Mouse (Mus musculus) layer of hippocampus, postnatal 36 days (tissue): ENCODE measurements at regions not wholly inside any gene's neighbourhood (a gene's known extent, or its start where the extent isn't known, plus 50 kb on each side); places are given as distances from the start of the nearest gene placed in this dataset.

Experiments used
- DNase-seq, 2 experiments: peaks; one replicate each; pipeline ENCODE4 v3.0.0; 2022

GRCm38 (mm10) chr7:71648314-71648713, 297.0 kb upstream of the Gm10295 start:
- no peak for DNase-seq

- no peak for DNase-seq
These were observed 295.7 kb upstream of the Gm10295 start for GRCm38 (mm10) chr7:71646944-71647343.

- no peak for DNase-seq
These were observed 271.8 kb upstream of the Gm10295 start for GRCm38 (mm10) chr7:71623048-71623447.

- no peak for DNase-seq
These were observed 251.9 kb upstream of the Gm10295 start for GRCm38 (mm10) chr7:71603159-71603558.

GRCm38 (mm10) chr7:71596780-71597179, 245.5 kb upstream of the Gm10295 start:
- no peak for DNase-seq

- DNase-seq = no peak
These were observed 236.3 kb upstream of the Gm10295 start for GRCm38 (mm10) chr7:71587626-71588025.

GRCm38 (mm10) chr7:71583443-71584055, 232.3 kb upstream of the Gm10295 start:
- DNase-seq = no peak

- no peak for DNase-seq
These were observed 230.5 kb upstream of the Gm10295 start for GRCm38 (mm10) chr7:71581746-71582145.

GRCm38 (mm10) chr7:71560296-71560936, 209.1 kb upstream of the Gm10295 start:
- DNase-seq = no peak

GRCm38 (mm10) chr7:71556473-71556872, 205.2 kb upstream of the Gm10295 start:
- no peak for DNase-seq

- no peak for DNase-seq
These were observed 204.2 kb upstream of the Gm10295 start for GRCm38 (mm10) chr7:71555476-71555875.

GRCm38 (mm10) chr7:71546606-71547213, 195.4 kb upstream of the Gm10295 start:
- DNase-seq = no peak

- DNase-seq = no peak
These were observed 190.2 kb upstream of the Gm10295 start for GRCm38 (mm10) chr7:71541467-71541866.

- DNase-seq = no peak
These were observed 181.8 kb upstream of the Gm10295 start for GRCm38 (mm10) chr7:71533109-71533508.

- no peak for DNase-seq
These were observed 180.2 kb upstream of the Gm10295 start for GRCm38 (mm10) chr7:71531496-71531895.

GRCm38 (mm10) chr7:71530922-71531321, 179.6 kb upstream of the Gm10295 start:
- no peak for DNase-seq

GRCm38 (mm10) chr7:71526152-71526551, 174.9 kb upstream of the Gm10295 start:
- DNase-seq = no peak

GRCm38 (mm10) chr7:71524577-71525126, 173.4 kb upstream of the Gm10295 start:
- DNase-seq = no peak

- no peak for DNase-seq
These were observed 172.8 kb upstream of the Gm10295 start for GRCm38 (mm10) chr7:71524119-71524518.

- no peak for DNase-seq
These were observed 156.1 kb upstream of the Gm10295 start for GRCm38 (mm10) chr7:71507379-71507778.

- no peak for DNase-seq
These were observed 149.4 kb upstream of the Gm10295 start for GRCm38 (mm10) chr7:71500719-71501118.

- no peak for DNase-seq
These were observed 146.8 kb upstream of the Gm10295 start for GRCm38 (mm10) chr7:71498123-71498522.

- DNase-seq = no peak
These were observed 139.8 kb upstream of the Gm10295 start for GRCm38 (mm10) chr7:71491128-71491527.
